Mouse (Mus musculus) kidney, adult 10 weeks (tissue): ENCODE data around the gene Ackr3. TPM values are rescaled to one million over a fixed set of nuclear protein-coding genes. Genes with fewer than 3 reads are reported as not detected.

Experiments
- polyA plus RNA-seq: library from polyadenylated mRNA; stranded (reverse); fragments of 350-450 nt; fragmentation: Illumina TruSeq; extraction: RNeasy Lipid Tissue Mini Kit (QIAGEN cat#74804); gene quantifications from one replicate; pipeline ENCODE4 v1.2.3, GENCODE M21; 2014; ENCODE audit warnings: low read depth, low replicate concordance

The Ackr3 gene
- polyA plus RNA-seq, result 14.5 TPM

DNA sequence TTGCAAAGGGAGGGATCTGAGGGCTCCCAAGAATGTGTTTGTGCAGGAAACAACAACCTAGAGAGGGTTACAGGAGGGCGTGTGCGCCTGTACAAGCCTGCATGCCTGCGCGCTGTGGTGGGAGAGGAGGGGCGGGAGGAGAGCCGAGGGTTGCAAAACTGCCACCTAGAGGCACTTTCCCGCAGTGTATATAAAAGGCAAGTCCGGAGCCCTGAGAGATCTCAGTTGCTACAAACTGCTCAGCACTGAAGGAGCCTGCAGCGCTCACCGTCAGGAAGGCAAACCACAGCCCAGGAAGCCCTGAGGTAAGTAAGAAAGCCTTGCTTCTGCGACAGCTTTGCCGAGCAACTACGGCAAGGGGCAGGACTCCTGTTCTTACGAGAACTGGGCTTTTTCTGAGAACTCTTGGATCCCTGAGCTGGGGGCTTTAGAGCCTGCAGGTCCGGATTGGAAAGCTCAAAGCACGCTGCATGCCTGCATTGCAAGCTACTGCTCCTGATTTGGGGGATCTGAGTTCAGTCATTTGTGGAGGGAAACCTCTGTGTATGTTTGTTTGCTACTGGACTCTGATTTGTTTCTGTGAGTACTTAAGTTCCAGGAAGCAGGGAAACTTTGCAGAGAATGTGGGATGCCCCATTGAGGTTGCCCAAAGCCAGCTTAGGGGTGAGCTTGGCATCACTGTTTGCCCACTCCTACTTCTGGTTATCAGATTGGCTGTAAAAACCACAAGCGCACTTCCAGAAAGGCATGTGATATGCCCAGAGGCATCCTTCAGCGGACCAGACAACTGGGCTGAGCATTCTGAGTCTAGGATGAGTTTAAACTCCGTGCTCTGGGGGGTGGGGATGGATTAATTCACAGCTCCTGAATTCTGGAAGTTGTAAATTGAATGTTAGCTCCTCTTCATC lies at the start of gene Ackr3:
Ackr3 (plus strand) TSS at position 198 of the 908 bp plus-strand sequence.

Other genes starting within 250 kb of the Ackr3 start
- not detected for gene Asb18, start 189.3 kb upstream of the Ackr3 start, polyA plus RNA-seq
- 0.81 TPM for gene Iqca, start 50.6 kb upstream of the Ackr3 start, polyA plus RNA-seq